Mouse (Mus musculus) liver, embryonic 15.5 days (tissue): ENCODE measurements at regions not wholly inside any gene's neighbourhood (a gene's known extent, or its start where the extent isn't known, plus 50 kb on each side); places are given as distances from the start of the nearest gene placed in this dataset.

ENCODE experiments used
- ATAC-seq: fragments of 200-750 bp; cut with Nextera tagmentation; 2 replicates; pipeline ENCODE4 v1.8.0; 2017; ENCODE audit warnings: moderate number of reproducible peaks, mild to moderate bottlenecking, moderate library complexity; ENCODE audit not compliant: insufficient read depth
- H3K27ac ChIP-seq: fragments of 300-500 bp; sonication (generic); replicated peaks from 2 replicates; pipeline ENCODE4 v1.5.1; 2015; ENCODE audit warnings: mild to moderate bottlenecking, inconsistent platforms
- H3K27me3 ChIP-seq: fragments of 300-500 bp; sonication (generic); 2 replicates; pipeline ENCODE4 v1.6.1; 2015; ENCODE audit warnings: mild to moderate bottlenecking, inconsistent platforms
- H3K36me3 ChIP-seq: fragments of 300-500 bp; sonication (generic); replicated peaks from 2 replicates; pipeline ENCODE4 v1.6.1; 2015; ENCODE audit warnings: moderate library complexity, mild to moderate bottlenecking, inconsistent platforms
- H3K4me1 ChIP-seq: fragments of 300-500 bp; sonication (generic); replicated peaks from 2 replicates; pipeline ENCODE4 v1.6.1; 2015; ENCODE audit warnings: inconsistent platforms
- H3K4me2 ChIP-seq: fragments of 300-500 bp; sonication (generic); 2 replicates; pipeline ENCODE4 v1.6.1; 2015; ENCODE audit warnings: moderate library complexity, mild to moderate bottlenecking, inconsistent platforms
- H3K4me3 ChIP-seq: fragments of 300-500 bp; sonication (generic); replicated peaks from 2 replicates; pipeline ENCODE4 v1.5.1; 2015; ENCODE audit warnings: mild to moderate bottlenecking, inconsistent platforms
- H3K9ac ChIP-seq: fragments of 300-500 bp; sonication (generic); 2 replicates; pipeline ENCODE4 v1.6.1; 2015; ENCODE audit warnings: moderate library complexity, mild to moderate bottlenecking, inconsistent platforms
- H3K9me3 ChIP-seq: fragments of 300-500 bp; sonication (generic); replicated peaks from 2 replicates; pipeline ENCODE4 v1.6.1; 2016; ENCODE audit warnings: inconsistent platforms
- WGBS: fragments of 180-500 bp; shearing (Covaris S2); methylation state at CpG from one replicate; pipeline ENCODE4 v1.1.7; 2015; ENCODE audit warnings: mixed read lengths; ENCODE audit not compliant: insufficient replicate concordance; 5-methylcytosine and 5-hydroxymethylcytosine counted together

GRCm38 (mm10) chr3:147531608-147532180, 679.5 kb downstream of the Ttll7 start:
- Histone ChIP-seq H3K4me2 (no peak overlapping the region), H3K9me3 (no peaks in the 10 kb centered on the region), H3K27me3 (no peaks in the 10 kb centered on the region), H3K27ac (no peak overlapping the region), H3K4me1 (no peaks in the 10 kb centered on the region), H3K4me3 (no peak overlapping the region), H3K36me3 (no peaks in the 10 kb centered on the region), H3K9ac (no peak overlapping the region)
- no peak for ATAC-seq
- 62% methylated on average over 6 of the region's 6 CpGs for WGBS
